ENCODE assay signal across 9 mouse cellular contexts in the genomic region with DNA sequence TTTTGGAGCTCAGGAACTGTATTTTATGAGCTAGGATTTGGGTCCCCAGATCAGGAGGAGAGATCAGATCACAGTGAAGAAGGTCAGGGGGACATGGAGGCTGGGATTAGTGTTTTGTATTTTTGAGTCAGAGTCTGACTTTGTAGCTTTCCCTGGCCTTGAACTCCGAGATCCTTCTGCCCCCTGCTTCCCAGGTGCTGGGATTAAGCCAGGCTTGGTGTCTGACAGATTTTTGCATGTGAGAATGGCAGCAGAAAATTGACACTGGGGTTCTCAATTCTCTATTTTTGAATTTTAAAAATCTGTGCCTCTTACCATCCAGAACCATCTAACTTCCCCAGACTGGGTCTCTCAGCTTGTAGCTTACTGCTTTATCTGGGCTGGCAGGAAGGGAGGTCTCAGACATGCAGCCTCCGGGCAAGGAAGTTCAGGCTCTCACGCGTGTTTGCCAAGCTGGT. TPM values are rescaled to one million over a fixed set of nuclear protein-coding genes. Genes with fewer than 3 reads are reported as not detected.
DNase-seq lines count a peak whose midpoint lies in the region; ATAC-seq and TF ChIP-seq lines count a peak whose summit lies in the region.
"Had no signal": no experiment of that assay in that cellular context is flagged by ENCODE, and none has a peak within 500 bp of the region (broad histone marks: within the 10 kb centered on the region; RNA-seq: fewer than 3 reads in every experiment).

No protein-coding gene starts in this region.

- no peak for TF ChIP-seq POLR2A in MEL (IDR thresholded peaks at IDR 0.05; ENCODE audit: control insufficient read depth in 1 of 2, insufficient read depth in 1 of 2, low read depth in 1 of 2, low read length in 2 of 2, poor library complexity in 1 of 2)

- H3K4me2 ChIP-seq in heart, embryonic 15.5 days, result peak overlapping the region; percentile 76
- peak overlapping the region; percentile 59 for H3K4me2 ChIP-seq in hindbrain, embryonic 13.5 days
- H3K4me2 ChIP-seq in midbrain, embryonic 11.5 days, result no peak overlapping the region; the same call in 1 of the 2 replicates

- H3K27ac ChIP-seq in heart, embryonic 15.5 days, result peak overlapping the region; percentile 86
- peak overlapping the region; percentile 89 for H3K27ac ChIP-seq in MEL (ENCODE audit: control insufficient read depth, low read depth, low read length)
- peak overlapping the region; percentile 100 for H3K27ac ChIP-seq in hindbrain, embryonic 13.5 days
- no peak overlapping the region for H3K27ac ChIP-seq in midbrain, embryonic 11.5 days (ENCODE audit: low read depth, low read length)

- H3K9ac ChIP-seq in heart, embryonic 15.5 days, result peak overlapping the region; percentile 63; the same call in 1 of the 2 replicates
- peak overlapping the region; percentile 81 for H3K9ac ChIP-seq in MEL (ENCODE audit: control insufficient read depth, low read depth, low read length, poor library complexity, severe bottlenecking)
- H3K9ac ChIP-seq in hindbrain, embryonic 13.5 days, result peak overlapping the region; percentile 68
- peak overlapping the region; percentile 71; the same call in 1 of the 2 replicates for H3K9ac ChIP-seq in midbrain, embryonic 11.5 days (ENCODE audit: low read length)

- peaks cover 36% of the 10 kb centered on the region for H3K36me3 ChIP-seq in heart, embryonic 15.5 days
- peaks cover 9 to 21% of the 10 kb centered on the region in 2 experiments; a peak in 3 of 4 replicates for H3K36me3 ChIP-seq in MEL (ENCODE audit: control insufficient read depth in 1 of 2, insufficient read depth in 2 of 2, low read length in 2 of 2)
- peaks cover 39% of the 10 kb centered on the region for H3K36me3 ChIP-seq in hindbrain, embryonic 13.5 days
- H3K36me3 ChIP-seq in midbrain, embryonic 11.5 days (ENCODE audit: control insufficient read depth, insufficient read depth, low read length), result peaks cover 21% of the 10 kb centered on the region

- TF ChIP-seq EP300 in MEL (IDR thresholded peaks at IDR 0.05; ENCODE audit: low read depth in 1 of 2, low read length in 2 of 2), result no peak; a peak in 1 of 4 replicates

- no peak for ATAC-seq in heart, embryonic 15.5 days (replicated peaks; ENCODE audit: insufficient number of reproducible peaks, insufficient read depth, low FRiP score, low read depth)
- no peak for ATAC-seq in hindbrain, embryonic 13.5 days (ENCODE audit: low FRiP score)
- no peak for ATAC-seq in midbrain, embryonic 11.5 days (ENCODE audit: low FRiP score)

- H3K4me3 ChIP-seq in heart, embryonic 15.5 days, result no peak overlapping the region
- peak overlapping the region; percentile 63 to 76 for H3K4me3 ChIP-seq in MEL (ENCODE audit: control insufficient read depth in 1 of 2, insufficient read depth in 1 of 2, low read depth in 2 of 2, low read length in 2 of 2)
- H3K4me3 ChIP-seq in hindbrain, embryonic 13.5 days, result peak overlapping the region; percentile 69; the same call in 1 of the 2 replicates
- no peak overlapping the region for H3K4me3 ChIP-seq in midbrain, embryonic 11.5 days (ENCODE audit: low read depth, low read length)

- H3K4me1 ChIP-seq in heart, embryonic 15.5 days (replicated peaks), result peaks cover 44% of the 10 kb centered on the region
- H3K4me1 ChIP-seq in MEL (ENCODE audit: control insufficient read depth in 1 of 2, insufficient read depth in 2 of 2, low read length in 2 of 2), result peaks cover 0 to 38% of the 10 kb centered on the region in 2 experiments; a peak in 3 of 4 replicates
- peaks cover 49% of the 10 kb centered on the region for H3K4me1 ChIP-seq in hindbrain, embryonic 13.5 days (replicated peaks)
- H3K4me1 ChIP-seq in midbrain, embryonic 11.5 days (ENCODE audit: control insufficient read depth, insufficient read depth, low read length), result peaks cover 28% of the 10 kb centered on the region

- TF ChIP-seq RAD21 in MEL (IDR thresholded peaks at IDR 0.05; ENCODE audit: low read depth, low read length), result no peak

- peaks cover 47% of the 10 kb centered on the region for H3K79me2 ChIP-seq in MEL (ENCODE audit: control insufficient read depth, insufficient read depth, low read length, poor library complexity)

- no peaks in the 10 kb centered on the region for H3K9me3 ChIP-seq in heart, embryonic 15.5 days (replicated peaks)
- H3K9me3 ChIP-seq in MEL (replicated peaks; ENCODE audit: insufficient read depth, low read length), result no peaks in the 10 kb centered on the region
- H3K9me3 ChIP-seq in hindbrain, embryonic 13.5 days, result no peaks in the 10 kb centered on the region
- H3K9me3 ChIP-seq in midbrain, embryonic 11.5 days (ENCODE audit: control insufficient read depth, low read length), result no peaks in the 10 kb centered on the region

- 63% methylated on average over 4 of the region's 4 CpGs for WGBS in heart, embryonic 15.5 days
- 84% methylated on average over 4 of the region's 4 CpGs for WGBS in hindbrain, embryonic 13.5 days
- 78% methylated on average over 4 of the region's 4 CpGs for WGBS in midbrain, embryonic 11.5 days

- H3K27me3 ChIP-seq in heart, embryonic 15.5 days, result no peaks in the 10 kb centered on the region
- H3K27me3 ChIP-seq in MEL (ENCODE audit: control insufficient read depth in 1 of 2, insufficient read depth in 2 of 2, low read length in 2 of 2), result no peaks in the 10 kb centered on the region
- no peaks in the 10 kb centered on the region for H3K27me3 ChIP-seq in hindbrain, embryonic 13.5 days
- H3K27me3 ChIP-seq in midbrain, embryonic 11.5 days (ENCODE audit: control insufficient read depth, insufficient read depth, low read length), result no peaks in the 10 kb centered on the region

- DNase-seq in heart, adult 8-10 months (ENCODE audit: low spot score), result no peak
- DNase-seq in MEL (ENCODE audit: low read depth, low spot score), result peak; percentile 49
- no peak for DNase-seq in midbrain, embryonic 11.5 days (ENCODE audit: low spot score, missing footprints)
- no peak for DNase-seq in layer of hippocampus, adult 18-20 months (ENCODE audit: low spot score in 2 of 2)
- DNase-seq in gastrocnemius, postnatal 10 days, result no peak
- no peak for DNase-seq in adrenal gland, adult 2 months
- DNase-seq: kidney, postnatal 25 days had no signal

- no peak for TF ChIP-seq CTCF in MEL (IDR thresholded peaks at IDR 0.05 in 2 of 3, conservative IDR thresholded peaks at IDR 0.05 in 1 of 3; ENCODE audit: control insufficient read depth in 1 of 3, insufficient read depth in 1 of 3, low read depth in 2 of 3, low read length in 3 of 3, poor library complexity in 1 of 3, severe bottlenecking in 1 of 3)

RNA-seq across cellular contexts. Expression of gene Mbd3, which starts 1.4 kb away (rescaled TPM):
- 122 and 177 TPM in 2 replicates for polyA plus RNA-seq in heart, embryonic 15.5 days (2015; fragmentation: Nextera tagmentation; extraction: Ambion mirVana)
- 100 to 1,000 TPM in 1 of 4 experiments, 10 to 100 TPM in 3; 92.9 to 107 (median 97.0) TPM for total RNA-seq in heart, adult 8-10 months (2022)
- 81.4 and 86.9 TPM in 2 replicates for total RNA-seq in MEL (2012; rRNA removed)
- polyA plus RNA-seq in MEL (2012; ENCODE audit: insufficient read depth in 1 of 2, insufficient read length in 2 of 2, low read depth in 1 of 2, low replicate concordance in 2 of 2, missing spikeins in 1 of 2), result 100 to 1,000 TPM in 1 of 2 experiments, not detected in 1; 289 TPM
- 230 TPM in 2 replicates for polyA plus RNA-seq in hindbrain, embryonic 13.5 days (2015; fragmentation: Nextera tagmentation; extraction: Ambion mirVana)
- polyA plus RNA-seq in midbrain, embryonic 11.5 days (2014; fragmentation: Nextera tagmentation; extraction: Ambion mirVana), result 222 and 252 TPM in 2 replicates
- 100 to 1,000 TPM; 159 to 162 TPM for total RNA-seq in layer of hippocampus, adult 18-20 months (2021)
- total RNA-seq in gastrocnemius, postnatal 10 days (2021), result 100 to 1,000 TPM; 107 to 120 TPM
- total RNA-seq in adrenal gland, adult 2 months (2021), result 100 to 1,000 TPM; 125 to 146 TPM
- 158 and 165 TPM in 2 replicates for polyA plus RNA-seq in adrenal gland, adult 2 months (2012; rRNA removed)

RNA-seq across cellular contexts. Expression of gene Uqcr11, which starts 5.9 kb away (rescaled TPM):
- 1,499 and 1,535 TPM in 2 replicates for polyA plus RNA-seq in heart, embryonic 15.5 days (2015; fragmentation: Nextera tagmentation; extraction: Ambion mirVana)
- total RNA-seq in heart, adult 8-10 months (2022), result 1,000 to 10,000 TPM; 1,795 to 2,190 (median 1,939) TPM
- total RNA-seq in MEL (2012; rRNA removed), result 879 and 935 TPM in 2 replicates
- polyA plus RNA-seq in MEL (2012; ENCODE audit: insufficient read depth in 1 of 2, insufficient read length in 2 of 2, low read depth in 1 of 2, low replicate concordance in 2 of 2, missing spikeins in 1 of 2), result 100 to 1,000 TPM in 1 of 2 experiments, not detected in 1; 481 TPM
- polyA plus RNA-seq in hindbrain, embryonic 13.5 days (2015; fragmentation: Nextera tagmentation; extraction: Ambion mirVana), result 575 and 577 TPM in 2 replicates
- 404 and 476 TPM in 2 replicates for polyA plus RNA-seq in midbrain, embryonic 11.5 days (2014; fragmentation: Nextera tagmentation; extraction: Ambion mirVana)
- total RNA-seq in layer of hippocampus, adult 18-20 months (2021), result 100 to 1,000 TPM; 410 to 413 TPM
- total RNA-seq in gastrocnemius, postnatal 10 days (2021), result 100 to 1,000 TPM; 725 to 806 TPM
- total RNA-seq in adrenal gland, adult 2 months (2021), result 1,000 to 10,000 TPM in 1 of 2 experiments, 100 to 1,000 TPM in 1; 714 to 1,027 TPM
- 2,955 and 2,958 TPM in 2 replicates for polyA plus RNA-seq in adrenal gland, adult 2 months (2012; rRNA removed)

RNA-seq across cellular contexts. Expression of gene Mex3d, which starts 13.3 kb away (rescaled TPM):
- 4.8 and 5.2 TPM in 2 replicates for polyA plus RNA-seq in heart, embryonic 15.5 days (2015; fragmentation: Nextera tagmentation; extraction: Ambion mirVana)
- total RNA-seq in heart, adult 8-10 months (2022), result 1 to 10 TPM; 5.9 to 9.8 (median 8.3) TPM
- 14.1 and 15.6 TPM in 2 replicates for total RNA-seq in MEL (2012; rRNA removed)
- 10 to 100 TPM in 1 of 2 experiments, not detected in 1; 18.8 TPM for polyA plus RNA-seq in MEL (2012; ENCODE audit: insufficient read depth in 1 of 2, insufficient read length in 2 of 2, low read depth in 1 of 2, low replicate concordance in 2 of 2, missing spikeins in 1 of 2)
- 14.8 and 16.5 TPM in 2 replicates for polyA plus RNA-seq in hindbrain, embryonic 13.5 days (2015; fragmentation: Nextera tagmentation; extraction: Ambion mirVana)
- 11.8 and 12.4 TPM in 2 replicates for polyA plus RNA-seq in midbrain, embryonic 11.5 days (2014; fragmentation: Nextera tagmentation; extraction: Ambion mirVana)
- total RNA-seq in layer of hippocampus, adult 18-20 months (2021), result 10 to 100 TPM; 17.9 to 19.1 TPM
- total RNA-seq in gastrocnemius, postnatal 10 days (2021), result 10 to 100 TPM in 1 of 2 experiments, 1 to 10 TPM in 1; 8.9 to 12.2 TPM
- 10 to 100 TPM; 19.2 to 19.5 TPM for total RNA-seq in adrenal gland, adult 2 months (2021)
- polyA plus RNA-seq in adrenal gland, adult 2 months (2012; rRNA removed), result 60.7 and 61.5 TPM in 2 replicates

RNA-seq across cellular contexts. Expression of gene Tcf3, which starts 32.7 kb away (rescaled TPM):
- polyA plus RNA-seq in heart, embryonic 15.5 days (2015; fragmentation: Nextera tagmentation; extraction: Ambion mirVana), result 41.3 and 67.2 TPM in 2 replicates
- total RNA-seq in heart, adult 8-10 months (2022), result 10 to 100 TPM; 15.8 to 18.0 (median 17.6) TPM
- total RNA-seq in MEL (2012; rRNA removed), result 113 and 125 TPM in 2 replicates
- polyA plus RNA-seq in MEL (2012; ENCODE audit: insufficient read depth in 1 of 2, insufficient read length in 2 of 2, low read depth in 1 of 2, low replicate concordance in 2 of 2, missing spikeins in 1 of 2), result 100 to 1,000 TPM in 1 of 2 experiments, not detected in 1; 258 TPM
- 60.9 and 62.5 TPM in 2 replicates for polyA plus RNA-seq in hindbrain, embryonic 13.5 days (2015; fragmentation: Nextera tagmentation; extraction: Ambion mirVana)
- 135 and 154 TPM in 2 replicates for polyA plus RNA-seq in midbrain, embryonic 11.5 days (2014; fragmentation: Nextera tagmentation; extraction: Ambion mirVana)
- total RNA-seq in layer of hippocampus, adult 18-20 months (2021), result 10 to 100 TPM; 27.1 to 27.3 TPM
- 10 to 100 TPM; 33.0 to 43.2 TPM for total RNA-seq in gastrocnemius, postnatal 10 days (2021)
- 10 to 100 TPM; 46.6 to 55.4 TPM for total RNA-seq in adrenal gland, adult 2 months (2021)
- polyA plus RNA-seq in adrenal gland, adult 2 months (2012; rRNA removed), result 148 and 152 TPM in 2 replicates

RNA-seq across cellular contexts. Expression of gene Plk5, which starts 44.5 kb away (rescaled TPM):
- 0.06 and 0.09 TPM in 2 replicates for polyA plus RNA-seq in heart, embryonic 15.5 days (2015; fragmentation: Nextera tagmentation; extraction: Ambion mirVana)
- 1 to 10 TPM in 2 of 4 experiments, under 1 TPM in 2; 0.91 to 1.3 (median 1.1) TPM for total RNA-seq in heart, adult 8-10 months (2022)
- 0.19 TPM in 1 of 2 replicates, not detected in the other for total RNA-seq in MEL (2012; rRNA removed)
- under 1 TPM in 1 of 2 experiments, not detected in 1; 0.19 TPM for polyA plus RNA-seq in MEL (2012; ENCODE audit: insufficient read depth in 1 of 2, insufficient read length in 2 of 2, low read depth in 1 of 2, low replicate concordance in 2 of 2, missing spikeins in 1 of 2)
- polyA plus RNA-seq in hindbrain, embryonic 13.5 days (2015; fragmentation: Nextera tagmentation; extraction: Ambion mirVana), result 1.2 and 1.7 TPM in 2 replicates
- polyA plus RNA-seq in midbrain, embryonic 11.5 days (2014; fragmentation: Nextera tagmentation; extraction: Ambion mirVana), result 0.05 and 0.22 TPM in 2 replicates
- 10 to 100 TPM; 30.3 to 30.5 TPM for total RNA-seq in layer of hippocampus, adult 18-20 months (2021)
- not detected for total RNA-seq in gastrocnemius, postnatal 10 days (2021)
- under 1 TPM; 0.14 to 0.45 TPM for total RNA-seq in adrenal gland, adult 2 months (2021)
- polyA plus RNA-seq in adrenal gland, adult 2 months (2012; rRNA removed), result 1.5 and 2.6 TPM in 2 replicates

Comparison
In these comparisons a context has a peak if more than half of its experiments do, and no peak if none do; other contexts are left out.
1. H3K4me3 ChIP-seq: peak in MEL (2 of 2) and hindbrain, embryonic 13.5 days (single experiment); none in heart, embryonic 15.5 days (single experiment) and midbrain, embryonic 11.5 days (single experiment).
2. Peak in every context shown above with its lines, with median percentiles within 50 percentile points of each other: H3K9ac ChIP-seq.